Mouse (Mus musculus): ENCODE data around the gene Lrrc9.

GRCm38 (mm10) chr12:72422681-72423080, 19.0 kb upstream of the Lrrc9 start:
- TF ChIP-seq POLR2A (IDR thresholded peaks at IDR 0.05; ENCODE audit: borderline replicate concordance, insufficient read depth, low read length) (no peak), CTCF (IDR thresholded peaks at IDR 0.05; ENCODE audit: borderline replicate concordance, insufficient read depth, low read depth, low read length) (no peak)

All from cerebellum, adult 2 months (tissue).